Mouse (Mus musculus): ENCODE results near the gene Lat.
A peak's percentile ranks its signal among the peaks of the same experiment; 100 is the strongest.
"Not testable (repeated sequence)": the region's sequence is repeated elsewhere in the genome, so short reads cannot be mapped to it uniquely, and the experiment has no call there.

The Lat gene

GRCm38 (mm10) chr7:126399548-126399947 lies 30.2 kb upstream of the Lat start:
- Histone ChIP-seq H3K27me3 (ENCODE audit: insufficient read depth, low read length) (no peaks in the 10 kb centered on the region), H3K9me3 (ENCODE audit: low read length) (no peaks in the 10 kb centered on the region), H3K4me1 (replicated peaks; ENCODE audit: low read depth, low read length) (peaks cover 27% of the 10 kb centered on the region), H3K36me3 (ENCODE audit: insufficient read depth, low read length) (peaks cover 10% of the 10 kb centered on the region), H3K4me3 (replicated peaks; ENCODE audit: low read length) (no peak overlapping the region)
- TF ChIP-seq NANOG (IDR thresholded peaks at IDR 0.05; ENCODE audit: borderline replicate concordance, low read length): no peak
- TF ChIP-seq CTCF (conservative IDR thresholded peaks at IDR 0.05; ENCODE audit: low read length): peak; percentile 98

DNA sequence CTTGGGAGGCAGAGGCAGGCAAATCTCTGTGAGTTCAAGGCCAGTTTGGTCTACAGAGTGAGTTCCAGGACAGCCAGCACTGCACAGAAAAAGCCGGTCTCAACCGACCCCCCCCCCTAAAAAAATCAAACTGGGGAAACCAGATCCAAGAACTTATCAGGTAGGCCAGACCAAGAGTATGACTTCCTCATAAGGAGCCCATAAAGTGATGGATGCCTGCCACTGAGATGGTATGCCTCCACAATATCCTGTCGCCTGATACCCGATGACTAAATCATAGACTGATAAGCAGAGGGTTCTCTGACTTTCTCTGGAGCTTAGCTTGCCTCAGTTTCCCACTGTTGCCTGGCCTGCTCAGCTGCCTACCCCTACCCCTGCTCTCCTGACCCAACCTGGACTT lies 28.5 kb upstream of the Lat start:
- no peaks in the 10 kb centered on the region for H3K27me3 ChIP-seq (ENCODE audit: insufficient read depth, low read length)
- H3K4me3 ChIP-seq (replicated peaks; ENCODE audit: low read length): no peak overlapping the region
- peaks cover 45% of the 10 kb centered on the region for H3K4me1 ChIP-seq (replicated peaks; ENCODE audit: low read depth, low read length)
- TF ChIP-seq CTCF (conservative IDR thresholded peaks at IDR 0.05; ENCODE audit: low read length) (no peak), NANOG (IDR thresholded peaks at IDR 0.05; ENCODE audit: borderline replicate concordance, low read length) (no peak), POU5F1 (IDR thresholded peaks at IDR 0.05; ENCODE audit: borderline replicate concordance, low read length) (no peak)
- peaks cover 24% of the 10 kb centered on the region for H3K36me3 ChIP-seq (ENCODE audit: insufficient read depth, low read length)
- no peaks in the 10 kb centered on the region for H3K9me3 ChIP-seq (ENCODE audit: low read length)

- no peak for TF ChIP-seq POU5F1 (IDR thresholded peaks at IDR 0.05; ENCODE audit: borderline replicate concordance, low read length)
- TF ChIP-seq NANOG (IDR thresholded peaks at IDR 0.05; ENCODE audit: borderline replicate concordance, low read length): no peak
- TF ChIP-seq CTCF (conservative IDR thresholded peaks at IDR 0.05; ENCODE audit: low read length): no peak
- Histone ChIP-seq H3K9me3 (ENCODE audit: low read length) (no peaks in the 10 kb centered on the region), H3K27me3 (ENCODE audit: insufficient read depth, low read length) (no peaks in the 10 kb centered on the region), H3K36me3 (ENCODE audit: insufficient read depth, low read length) (peaks cover 24% of the 10 kb centered on the region), H3K4me3 (replicated peaks; ENCODE audit: low read length) (peak overlapping the region; percentile 21), H3K4me1 (replicated peaks; ENCODE audit: low read depth, low read length) (peaks cover 45% of the 10 kb centered on the region)
Measured at GRCm38 (mm10) chr7:126397221-126397620, 27.9 kb upstream of the Lat start.

DNA sequence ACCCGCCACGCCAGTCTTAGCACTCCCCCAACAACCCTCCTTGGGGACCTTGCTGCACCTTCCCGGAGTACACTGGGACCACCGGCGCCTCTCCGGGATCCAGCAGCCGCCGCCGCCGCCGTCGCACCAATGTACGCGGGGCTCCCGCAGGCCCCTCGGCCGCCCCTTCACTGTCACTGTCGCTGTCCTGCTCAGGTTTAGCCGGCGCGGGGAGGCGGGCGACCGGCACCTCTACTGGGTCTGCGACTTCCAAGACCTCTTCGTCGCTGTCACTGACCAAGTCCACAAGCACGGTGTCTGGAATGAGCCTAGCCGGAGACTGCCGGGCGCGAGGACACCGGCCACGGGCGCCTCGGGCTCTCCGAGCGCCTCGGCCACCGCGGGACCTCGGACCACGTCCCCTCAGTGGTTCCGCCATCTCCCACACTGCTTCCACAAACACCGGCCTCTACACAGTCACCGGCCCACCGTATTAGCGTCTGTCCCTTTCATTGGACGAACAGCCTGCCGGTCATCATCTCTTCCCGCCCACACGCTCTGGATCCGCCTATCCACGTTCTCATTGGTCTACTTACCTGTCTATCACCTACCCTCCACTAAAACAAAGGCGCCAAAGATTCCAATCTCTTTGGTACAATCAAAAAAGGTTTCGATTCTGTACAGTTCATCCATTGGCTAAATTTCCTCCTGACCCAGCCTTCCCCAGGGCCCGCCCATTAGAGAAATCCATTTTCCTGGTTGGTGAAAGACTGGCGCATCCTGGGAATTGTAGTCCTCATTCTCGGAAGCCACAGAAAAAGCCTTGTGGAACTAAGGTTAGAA lies 27.1 kb upstream of the Lat start, which contains the start of gene Nfatc2ip:
TSS of gene Nfatc2ip (minus strand) at position 440 of the 822 bp plus-strand sequence.
- H3K4me1 ChIP-seq (replicated peaks; ENCODE audit: low read depth, low read length): peaks cover 52% of the 10 kb centered on the region
- no peaks in the 10 kb centered on the region for H3K27me3 ChIP-seq (ENCODE audit: insufficient read depth, low read length)
- peaks cover 30% of the 10 kb centered on the region for H3K36me3 ChIP-seq (ENCODE audit: insufficient read depth, low read length)
- no peaks in the 10 kb centered on the region for H3K9me3 ChIP-seq (ENCODE audit: low read length)
- H3K4me3 ChIP-seq (replicated peaks; ENCODE audit: low read length): peak within 1 kb of the TSS; percentile 99
- no peak for TF ChIP-seq CTCF (conservative IDR thresholded peaks at IDR 0.05; ENCODE audit: low read length)
- TF ChIP-seq POU5F1 (IDR thresholded peaks at IDR 0.05; ENCODE audit: borderline replicate concordance, low read length): no peak
- TF ChIP-seq NANOG (IDR thresholded peaks at IDR 0.05; ENCODE audit: borderline replicate concordance, low read length): no peak

- Histone ChIP-seq H3K4me1 (replicated peaks; ENCODE audit: low read depth, low read length) (peaks cover 81% of the 10 kb centered on the region), H3K36me3 (ENCODE audit: insufficient read depth, low read length) (peaks cover 72% of the 10 kb centered on the region), H3K4me3 (replicated peaks; ENCODE audit: low read length) (peak overlapping the region; percentile 39)
- TF ChIP-seq NANOG (IDR thresholded peaks at IDR 0.05; ENCODE audit: borderline replicate concordance, low read length): peak; percentile 92
- not testable (repeated sequence) for H3K27me3 ChIP-seq (ENCODE audit: insufficient read depth, low read length); H3K9me3 ChIP-seq (ENCODE audit: low read length)
Measured at GRCm38 (mm10) chr7:126392086-126392884, 22.9 kb upstream of the Lat start.

- H3K4me3 ChIP-seq (replicated peaks; ENCODE audit: low read length): no peak overlapping the region
- H3K4me1 ChIP-seq (replicated peaks; ENCODE audit: low read depth, low read length): peaks cover 73% of the 10 kb centered on the region
- peaks cover 87% of the 10 kb centered on the region for H3K36me3 ChIP-seq (ENCODE audit: insufficient read depth, low read length)
- H3K9me3 ChIP-seq (ENCODE audit: low read length): no peaks in the 10 kb centered on the region
- TF ChIP-seq POU5F1 (IDR thresholded peaks at IDR 0.05; ENCODE audit: borderline replicate concordance, low read length) (no peak), NANOG (IDR thresholded peaks at IDR 0.05; ENCODE audit: borderline replicate concordance, low read length) (no peak), CTCF (conservative IDR thresholded peaks at IDR 0.05; ENCODE audit: low read length) (no peak)
- H3K27me3 ChIP-seq (ENCODE audit: insufficient read depth, low read length): no peaks in the 10 kb centered on the region
Measured at GRCm38 (mm10) chr7:126388185-126388584, 18.8 kb upstream of the Lat start.

GRCm38 (mm10) chr7:126383565-126383964 lies 14.2 kb upstream of the Lat start:
- peaks cover 39% of the 10 kb centered on the region for H3K4me1 ChIP-seq (replicated peaks; ENCODE audit: low read depth, low read length)
- no peak overlapping the region for H3K4me3 ChIP-seq (replicated peaks; ENCODE audit: low read length)
- TF ChIP-seq POU5F1 (IDR thresholded peaks at IDR 0.05; ENCODE audit: borderline replicate concordance, low read length): no peak
- no peak for TF ChIP-seq CTCF (conservative IDR thresholded peaks at IDR 0.05; ENCODE audit: low read length)

GRCm38 (mm10) chr7:126377278-126378158 lies 8.1 kb upstream of the Lat start, which contains the start of gene Spns1:
TSS of gene Spns1 (minus strand) at chr7:126377450.
- Histone ChIP-seq H3K4me1 (replicated peaks; ENCODE audit: low read depth, low read length) (peaks cover 61% of the 10 kb centered on the region), H3K36me3 (ENCODE audit: insufficient read depth, low read length) (peaks cover 50% of the 10 kb centered on the region), H3K9me3 (ENCODE audit: low read length) (no peaks in the 10 kb centered on the region), H3K4me3 (replicated peaks; ENCODE audit: low read length) (peak within 1 kb of the TSS; percentile 100), H3K27me3 (ENCODE audit: insufficient read depth, low read length) (no peaks in the 10 kb centered on the region)
- TF ChIP-seq CTCF (conservative IDR thresholded peaks at IDR 0.05; ENCODE audit: low read length) (peak; percentile 84), NANOG (IDR thresholded peaks at IDR 0.05; ENCODE audit: borderline replicate concordance, low read length) (peak; percentile 45; the same call in 1 of the 2 replicates), POU5F1 (IDR thresholded peaks at IDR 0.05; ENCODE audit: borderline replicate concordance, low read length) (no peak)

More at GRCm38 (mm10) chr7:126383565-126383964, 14.2 kb upstream of the Lat start:
- H3K27me3 ChIP-seq (ENCODE audit: insufficient read depth, low read length): no peaks in the 10 kb centered on the region
- peaks cover 66% of the 10 kb centered on the region for H3K36me3 ChIP-seq (ENCODE audit: insufficient read depth, low read length)
- no peaks in the 10 kb centered on the region for H3K9me3 ChIP-seq (ENCODE audit: low read length)

All from E14TG2a.4 (cell line).